Mouse (Mus musculus): ENCODE data around the gene A630089N07Rik.

DNA sequence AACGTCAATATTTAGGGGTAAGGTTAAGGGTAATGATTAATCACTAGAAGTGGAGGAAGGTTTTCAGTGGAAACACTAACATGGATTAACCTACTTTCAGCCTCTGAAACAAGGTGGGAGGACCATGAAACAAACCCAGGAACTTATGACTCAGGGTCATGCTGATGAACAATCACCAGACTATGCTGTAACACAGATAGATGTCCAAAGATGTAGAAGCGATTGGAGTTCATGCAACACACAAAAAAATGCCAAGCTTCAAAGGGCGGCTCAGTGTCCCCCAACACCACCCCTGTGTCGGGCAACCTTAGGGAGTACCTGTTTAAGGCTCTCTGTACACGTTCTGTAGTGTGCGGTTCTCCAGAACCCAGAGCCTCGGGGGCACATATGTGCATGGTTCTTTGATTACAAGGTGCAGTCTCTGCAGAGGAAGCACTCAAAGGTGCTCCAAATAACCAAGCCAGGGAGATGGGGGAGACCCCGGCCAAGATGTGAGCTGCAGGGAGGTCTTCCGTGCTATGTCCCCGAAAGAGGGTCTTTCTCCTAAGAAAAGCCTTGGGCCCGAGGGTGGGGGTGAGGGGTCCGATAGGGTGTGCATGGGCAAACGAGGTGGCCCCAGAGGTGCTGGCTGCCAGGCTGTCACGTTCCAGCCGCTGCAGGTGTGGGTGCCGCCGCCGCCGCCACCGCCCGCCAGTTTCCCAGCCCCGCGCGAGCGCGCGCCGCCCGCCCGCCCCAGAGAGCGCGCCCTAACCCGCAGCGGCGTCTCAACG, 120.7 kb downstream of the A630089N07Rik start:
- TF ChIP-seq CTCF (IDR thresholded peaks at IDR 0.05; ENCODE audit: control insufficient read depth, insufficient read depth, low read length) (no peak), POLR2A (IDR thresholded peaks at IDR 0.05; ENCODE audit: borderline replicate concordance, control insufficient read depth, low read depth, low read length) (no peak)
